Mouse (Mus musculus) limb, embryonic 12.5 days (tissue): ENCODE measurements at regions not wholly inside any gene's neighbourhood (a gene's known extent, or its start where the extent isn't known, plus 50 kb on each side); places are given as distances from the start of the nearest gene placed in this dataset.

Experiments used
- ATAC-seq: fragments of 200-750 bp; cut with Nextera tagmentation; 2 replicates; pipeline ENCODE4 v1.8.0; 2017; ENCODE audit warnings: low read depth, moderate TSS enrichment; ENCODE audit not compliant: insufficient number of reproducible peaks, insufficient read depth, low FRiP score, low TSS enrichment
- H3K27ac ChIP-seq: fragments of 300-500 bp; sonication (generic); 2 replicates; pipeline ENCODE4 v1.5.1; 2016; ENCODE audit warnings: mild to moderate bottlenecking, moderate library complexity
- H3K27me3 ChIP-seq: fragments of 300-500 bp; sonication (generic); 2 replicates; pipeline ENCODE4 v1.6.1; 2016; ENCODE audit warnings: mild to moderate bottlenecking, moderate library complexity
- H3K36me3 ChIP-seq: fragments of 300-500 bp; sonication (generic); 2 replicates; pipeline ENCODE4 v1.6.1; 2016; ENCODE audit warnings: mild to moderate bottlenecking, moderate library complexity
- H3K4me1 ChIP-seq: fragments of 300-500 bp; sonication (generic); replicated peaks from 2 replicates; pipeline ENCODE4 v1.6.1; 2016
- H3K4me2 ChIP-seq: fragments of 300-500 bp; sonication (generic); 2 replicates; pipeline ENCODE4 v1.6.1; 2016; ENCODE audit warnings: mild to moderate bottlenecking, moderate library complexity
- H3K4me3 ChIP-seq: fragments of 300-500 bp; sonication (generic); replicated peaks from 2 replicates; pipeline ENCODE4 v1.5.1; 2016; ENCODE audit warnings: mild to moderate bottlenecking
- H3K9ac ChIP-seq: fragments of 300-500 bp; sonication (generic); replicated peaks from 2 replicates; pipeline ENCODE4 v1.6.1; 2016; ENCODE audit warnings: mild to moderate bottlenecking, moderate library complexity
- H3K9me3 ChIP-seq: fragments of 300-500 bp; sonication (generic); 2 replicates; pipeline ENCODE4 v1.6.1; 2016; ENCODE audit warnings: mild to moderate bottlenecking, moderate library complexity
- WGBS: fragments of 180-500 bp; shearing (Covaris S2); methylation state at CpG from one replicate; pipeline ENCODE4 v1.1.7; 2016; 5-methylcytosine and 5-hydroxymethylcytosine counted together

DNA sequence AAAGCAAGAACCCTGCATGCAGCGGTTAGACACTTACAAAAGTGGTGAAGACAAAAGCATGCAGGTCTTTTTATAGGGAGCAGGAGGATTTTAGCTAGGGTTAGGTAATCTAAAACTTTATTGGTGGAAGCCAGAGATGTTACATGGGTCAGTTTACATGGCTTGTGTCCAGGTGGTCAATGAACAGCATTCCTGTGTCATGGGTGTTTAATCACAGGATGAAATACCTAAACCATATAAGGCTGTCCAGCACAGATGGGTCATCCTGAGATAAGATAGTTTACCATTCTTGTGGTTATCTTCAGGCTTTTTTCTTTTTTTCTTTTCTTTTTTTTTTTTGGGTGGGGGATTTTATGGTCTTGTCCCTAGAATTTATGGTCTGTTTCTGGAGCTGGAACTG, 703.3 kb upstream of the 4930444P10Rik start:
- H3K9ac ChIP-seq = no peak overlapping the region
- H3K4me3 ChIP-seq = no peak overlapping the region
- no peaks in the 10 kb centered on the region for H3K4me1 ChIP-seq
- H3K27me3 ChIP-seq = no peaks in the 10 kb centered on the region
- H3K4me2 ChIP-seq = no peak overlapping the region
- H3K27ac ChIP-seq = no peak overlapping the region
- WGBS = 32% methylated on average over 1 of the region's 1 CpGs
- no peaks in the 10 kb centered on the region for H3K9me3 ChIP-seq
- no peaks in the 10 kb centered on the region for H3K36me3 ChIP-seq
- ATAC-seq = no peak

DNA sequence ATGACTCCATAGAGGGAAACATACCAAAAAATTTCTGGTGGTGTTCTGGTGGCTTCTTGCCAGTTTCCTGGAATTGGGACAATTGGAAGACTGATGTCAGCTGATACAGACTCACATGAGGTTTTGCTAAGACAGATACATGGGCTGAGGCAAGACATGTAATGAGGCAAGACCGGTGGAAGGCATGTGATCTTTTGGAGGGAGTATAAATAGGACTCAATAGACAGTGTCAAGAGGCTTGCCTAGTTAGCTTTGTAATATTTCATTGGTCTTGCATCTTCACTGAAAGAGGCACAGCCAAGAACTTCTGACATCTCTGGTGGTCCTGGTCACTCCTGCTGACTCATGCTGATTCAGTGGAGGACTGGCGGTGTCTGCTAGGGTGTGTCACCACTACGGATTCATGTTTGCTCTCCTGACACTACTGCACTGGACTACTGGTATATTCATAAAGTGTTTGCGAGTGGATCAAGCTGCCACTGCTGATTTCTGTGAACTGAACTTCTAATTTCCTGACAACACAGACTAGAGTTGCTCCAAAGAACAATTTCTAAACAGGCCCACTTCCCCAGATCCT, 697.7 kb upstream of the 4930444P10Rik start:
- no peaks in the 10 kb centered on the region for H3K4me1 ChIP-seq
- no peaks in the 10 kb centered on the region for H3K27me3 ChIP-seq
- no peaks in the 10 kb centered on the region for H3K9me3 ChIP-seq
- no peak overlapping the region for H3K9ac ChIP-seq
- no peak for ATAC-seq
- 85% methylated on average over 4 of the region's 4 CpGs for WGBS
- no peak overlapping the region for H3K4me2 ChIP-seq
- no peaks in the 10 kb centered on the region for H3K36me3 ChIP-seq
- no peak overlapping the region for H3K4me3 ChIP-seq
- no peak overlapping the region for H3K27ac ChIP-seq

DNA sequence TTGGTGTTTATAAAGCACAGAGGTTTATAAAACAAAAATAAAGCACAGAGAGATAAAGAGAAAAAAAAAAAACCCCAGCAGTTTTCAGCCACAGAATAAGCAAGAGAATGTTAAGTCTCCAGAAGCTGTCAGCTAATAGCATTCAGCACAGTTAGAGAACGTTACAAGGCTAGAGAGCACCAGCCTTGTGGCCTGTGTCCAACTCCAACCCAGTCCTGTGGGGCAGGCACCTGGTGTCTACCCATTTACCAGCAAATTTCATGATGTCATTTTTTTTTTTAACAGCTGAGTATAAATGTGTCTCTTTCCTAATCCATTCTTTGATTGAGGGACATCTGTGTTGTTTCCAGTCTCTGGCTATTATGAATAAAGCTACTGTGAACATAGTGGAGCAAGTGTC, 686.7 kb upstream of the 4930444P10Rik start:
- H3K4me2 ChIP-seq = no peak overlapping the region
- H3K4me1 ChIP-seq = no peaks in the 10 kb centered on the region
- no peak overlapping the region for H3K9ac ChIP-seq
- H3K27ac ChIP-seq = no peak overlapping the region
- H3K4me3 ChIP-seq = no peak overlapping the region
- no peaks in the 10 kb centered on the region for H3K36me3 ChIP-seq
- H3K9me3 ChIP-seq = no peaks in the 10 kb centered on the region
- 72% methylated on average over 1 of the region's 1 CpGs for WGBS
- no peak for ATAC-seq
- H3K27me3 ChIP-seq = no peaks in the 10 kb centered on the region

DNA sequence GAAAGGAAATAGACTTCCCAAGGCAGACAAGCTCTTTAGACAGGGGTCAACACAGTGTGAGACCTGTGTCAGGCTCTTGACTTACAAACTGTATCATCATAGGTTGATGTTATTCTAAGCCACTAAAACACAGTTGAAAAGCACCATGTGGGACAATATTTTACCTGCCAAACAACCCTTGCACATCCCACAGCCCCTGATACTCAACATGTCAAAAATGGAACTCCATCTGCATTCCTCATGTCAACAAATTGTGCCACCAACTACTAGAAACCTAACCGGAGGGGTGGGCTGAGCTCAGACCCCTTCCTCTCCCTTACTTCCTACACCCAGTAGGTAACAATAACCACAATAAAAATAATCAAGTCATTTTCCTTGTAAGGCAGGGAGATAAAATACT, 667.8 kb upstream of the 4930444P10Rik start:
- Histone ChIP-seq H3K9ac (no peak overlapping the region), H3K9me3 (no peaks in the 10 kb centered on the region), H3K27ac (no peak overlapping the region), H3K36me3 (no peaks in the 10 kb centered on the region), H3K4me1 (no peaks in the 10 kb centered on the region), H3K4me2 (no peak overlapping the region), H3K4me3 (no peak overlapping the region), H3K27me3 (no peaks in the 10 kb centered on the region)
- WGBS = 94% methylated on average over 1 of the region's 1 CpGs
- no peak for ATAC-seq
